Mouse (Mus musculus): ENCODE data around the gene Sh2d1b2. TPM values are rescaled to one million over a fixed set of nuclear protein-coding genes. Genes with fewer than 3 reads are reported as not detected.

The Sh2d1b2 gene
- polyA plus RNA-seq, 1 experiment = not detected

DNA sequence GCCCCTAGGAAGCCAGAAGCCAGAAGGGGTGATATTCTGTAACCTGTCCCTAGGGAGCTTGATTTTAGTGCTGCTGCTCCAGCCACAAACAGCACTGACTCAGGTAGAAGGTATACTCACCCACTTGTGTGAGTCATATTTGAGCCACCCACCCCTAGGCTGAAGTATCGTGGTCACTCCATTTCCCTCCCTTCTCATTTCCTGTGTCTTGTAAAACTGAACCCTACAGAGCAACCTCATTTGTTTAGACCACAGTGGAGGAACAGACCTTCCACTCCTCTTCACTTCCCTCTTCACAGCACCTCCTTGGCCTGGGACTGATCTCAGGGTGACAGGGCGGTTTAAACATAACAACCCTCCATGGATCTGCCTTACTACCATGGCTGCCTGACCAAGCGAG is 44.5 kb downstream of the Sh2d1b2 start, which contains the start of gene Sh2d1b1:
Gene Sh2d1b1, plus strand, starts transcription at position 305 of the 400 bp plus-strand sequence.
- no peak for DNase-seq (ENCODE audit: low spot score)

DNA sequence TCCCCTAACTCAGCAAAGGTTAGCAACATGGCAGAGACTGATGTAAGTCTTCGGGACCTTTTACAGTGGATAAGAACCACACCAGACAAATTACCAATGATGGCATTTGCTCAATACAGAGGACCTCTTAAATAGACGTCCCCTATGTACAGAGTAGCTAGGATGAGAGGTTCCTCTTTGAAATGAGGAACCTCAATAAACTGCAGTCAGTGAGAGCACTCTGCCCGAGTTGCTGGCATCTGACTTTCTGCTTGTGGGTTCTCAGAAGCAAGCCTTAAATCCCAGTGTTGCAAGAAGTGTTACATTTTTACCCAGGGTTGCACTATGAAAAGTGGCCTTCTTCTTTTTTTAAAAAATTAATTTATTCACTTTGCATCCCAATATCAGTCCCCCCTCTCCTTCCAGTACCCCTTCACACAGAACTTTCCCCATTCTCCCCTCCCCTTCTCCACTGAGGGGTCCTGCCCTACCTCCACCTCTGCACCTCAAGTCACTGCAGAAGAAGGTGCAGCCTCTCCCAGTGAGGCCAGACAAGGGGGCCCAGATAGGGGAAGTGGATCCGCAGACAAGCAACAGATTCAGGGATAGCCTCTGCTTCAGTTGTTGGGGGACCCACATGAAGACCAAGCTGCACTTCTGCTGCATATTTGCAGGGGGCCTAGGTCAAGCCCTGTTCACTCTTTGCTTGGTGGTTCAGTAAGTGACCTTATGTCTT is 50.0 kb downstream of the Sh2d1b2 start:
- DNase-seq (ENCODE audit: low spot score) = no peak

DNA sequence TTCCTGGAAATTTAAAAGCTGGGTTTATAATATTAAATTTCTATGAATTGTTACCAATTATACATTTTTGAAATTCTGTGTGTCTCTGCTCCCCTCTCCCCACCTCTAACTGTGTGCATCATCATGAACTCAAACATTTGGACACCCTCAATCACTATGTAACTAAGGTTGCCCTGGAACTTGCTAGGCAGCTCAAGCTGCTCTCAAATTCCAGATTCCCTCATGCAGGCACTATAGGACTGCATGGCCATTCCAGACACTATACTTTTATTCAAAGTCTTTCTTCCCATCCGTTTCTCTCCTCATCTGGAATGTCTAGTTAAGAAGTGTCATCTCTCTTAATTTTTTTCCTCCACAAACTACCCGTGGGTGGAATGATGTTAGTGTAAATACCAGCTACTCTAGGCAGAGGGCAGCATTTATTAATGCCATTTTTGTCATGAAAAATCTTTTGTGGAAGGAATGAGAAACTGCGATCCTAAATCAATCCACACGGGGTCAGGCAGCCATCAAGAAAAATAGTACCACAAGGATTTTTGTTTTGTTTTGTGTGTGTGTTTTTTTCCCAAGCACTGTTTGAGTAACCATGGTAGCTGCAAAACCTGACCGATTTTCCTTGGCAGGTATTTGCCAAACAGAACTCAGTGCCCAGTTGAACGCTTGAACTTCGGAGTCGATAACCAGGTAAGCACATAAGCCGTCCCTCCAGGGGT is 59.8 kb downstream of the Sh2d1b2 start:
- DNase-seq (ENCODE audit: low spot score) = no peak

DNA sequence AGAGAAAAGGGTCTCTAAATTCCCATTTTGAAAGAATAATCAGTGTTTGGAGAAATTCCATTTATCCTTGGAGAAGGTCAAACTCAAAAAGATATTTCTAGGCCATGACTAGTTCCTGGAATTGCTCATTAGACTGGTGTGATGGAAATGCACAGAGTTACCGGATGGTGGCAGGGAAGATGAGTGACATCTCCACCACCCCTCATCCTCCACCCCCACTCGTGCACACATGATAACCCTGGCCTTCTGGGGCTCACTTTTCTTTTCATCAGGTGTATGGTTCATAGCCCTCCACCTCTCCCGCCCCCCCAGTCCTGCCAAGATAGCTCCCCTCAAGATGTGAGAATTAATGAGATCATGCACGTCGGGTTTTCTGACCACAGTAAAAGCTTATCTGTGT is 60.7 kb downstream of the Sh2d1b2 start:
- DNase-seq (ENCODE audit: low spot score) = no peak

DNA sequence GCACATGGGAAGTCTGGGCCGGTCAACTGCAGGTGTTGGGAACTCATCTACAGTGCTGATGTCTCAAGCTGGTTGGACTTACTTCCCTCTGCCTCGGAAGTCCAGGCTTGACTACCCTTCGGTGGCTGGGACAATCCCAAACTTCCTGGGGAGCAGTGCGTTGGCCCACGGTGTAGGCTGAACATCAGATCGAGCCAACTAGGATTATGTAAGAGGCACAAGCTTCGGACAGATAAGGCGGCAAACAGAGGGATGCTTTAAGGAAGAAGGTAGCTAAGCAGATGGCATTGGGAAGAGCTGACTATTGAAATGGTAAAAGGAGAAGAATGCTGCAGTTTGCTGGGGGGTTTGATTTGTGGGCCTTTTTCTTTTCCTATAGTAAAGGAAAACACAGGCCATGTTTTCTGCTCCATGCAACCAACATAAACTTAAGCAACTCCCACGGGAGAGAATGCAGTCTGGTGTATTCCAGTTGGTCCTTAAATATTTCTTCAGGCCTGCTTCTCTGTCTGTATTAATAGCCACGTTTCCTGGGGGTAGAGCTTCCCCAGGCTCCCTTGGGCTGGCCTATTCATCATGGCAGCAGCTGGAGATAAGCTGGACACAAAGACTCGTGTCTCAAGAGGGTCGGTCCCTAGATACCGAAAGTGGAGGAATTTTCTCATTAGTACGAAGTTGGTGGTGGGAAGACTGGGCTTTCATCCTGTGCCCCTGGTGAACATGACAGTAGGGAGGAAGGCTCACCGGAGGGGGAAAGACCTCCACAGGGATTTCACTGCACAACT is 62.4 kb downstream of the Sh2d1b2 start:
- DNase-seq (ENCODE audit: low spot score) = no peak

DNA sequence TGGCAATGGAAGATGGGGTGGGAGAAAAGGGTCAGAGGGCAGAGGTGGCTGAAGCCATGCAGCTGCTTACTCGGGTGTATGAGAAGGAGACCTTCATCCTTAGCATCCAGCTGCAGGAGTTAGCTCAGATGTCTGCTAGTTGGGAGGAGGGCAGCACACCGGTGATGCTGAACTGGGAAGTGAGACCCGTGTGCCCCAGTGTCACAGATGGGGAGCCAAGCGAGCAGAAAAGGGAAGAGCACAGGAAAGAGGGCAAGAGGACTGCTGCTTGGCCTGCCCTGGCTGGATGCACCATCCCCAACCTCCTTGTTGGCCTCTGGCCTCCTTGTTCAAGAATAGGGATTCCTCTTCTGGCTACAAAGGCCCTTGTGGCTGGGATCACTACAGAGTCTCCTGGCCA is 66.9 kb downstream of the Sh2d1b2 start:
- DNase-seq (ENCODE audit: low spot score) = no peak

DNA sequence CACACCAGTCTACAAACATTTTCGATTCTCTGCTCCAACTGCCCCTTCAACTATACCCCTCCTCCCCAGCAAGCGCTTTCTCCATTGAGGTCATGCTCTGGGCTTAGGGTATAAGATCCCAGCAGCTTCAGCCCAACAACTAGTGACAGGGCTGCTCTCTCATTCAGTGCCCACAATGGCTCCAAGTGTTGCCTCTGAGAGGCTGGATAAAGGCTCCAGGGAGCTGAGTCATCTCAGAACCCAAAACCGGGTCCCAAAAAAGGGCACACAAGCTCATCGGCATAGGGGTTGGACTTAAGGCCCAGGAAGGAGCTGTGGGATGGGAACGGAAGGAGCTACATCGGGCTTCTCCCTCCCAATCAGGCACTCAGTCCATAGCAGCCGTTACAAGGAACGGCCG is 69.1 kb downstream of the Sh2d1b2 start:
- no peak for DNase-seq (ENCODE audit: low spot score)

DNA sequence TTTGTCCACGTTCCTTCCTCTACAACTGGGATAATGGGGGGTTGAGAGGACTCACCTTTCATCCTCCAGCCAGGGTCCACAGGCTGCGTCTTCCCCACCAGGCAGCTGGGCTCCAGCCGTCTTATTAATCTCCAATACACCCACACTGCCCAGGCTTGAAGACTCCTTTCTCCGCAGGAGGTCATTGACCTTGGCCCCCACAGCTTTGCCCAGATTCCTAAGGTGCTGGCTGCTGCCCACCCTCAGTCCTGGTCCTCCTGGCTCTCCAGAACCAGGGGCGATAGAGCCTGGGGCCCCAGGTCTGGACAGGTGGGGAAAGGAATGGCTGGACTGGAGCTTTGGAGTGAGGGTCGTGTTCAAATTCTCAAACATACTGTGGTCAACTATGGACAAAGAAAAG is 69.9 kb downstream of the Sh2d1b2 start:
- DNase-seq (ENCODE audit: low spot score) = no peak

DNA sequence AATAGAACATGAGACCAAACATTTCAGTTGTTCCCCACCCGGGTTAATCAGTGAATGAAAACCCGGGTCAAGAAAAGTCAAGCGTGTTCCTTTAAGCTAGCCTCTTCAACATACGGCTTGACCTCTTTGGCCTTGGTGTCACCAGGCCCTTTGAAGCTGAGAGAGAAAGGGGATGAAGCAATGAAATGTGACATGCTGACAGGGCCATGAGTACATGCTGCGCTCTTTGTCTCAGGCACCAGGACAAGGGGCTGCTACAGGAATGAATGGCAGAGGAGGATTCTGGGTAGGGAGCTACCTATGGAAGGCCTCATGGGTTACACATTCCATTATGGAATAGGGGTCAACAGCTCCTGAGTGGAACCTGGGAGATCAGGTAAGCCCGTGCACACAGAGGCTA is 70.6 kb downstream of the Sh2d1b2 start:
- DNase-seq (ENCODE audit: low spot score) = no peak

Other genes with a start within 250 kb of the Sh2d1b2 start
- 76.5 and 93.8 TPM in 2 replicates for gene Ddr2, start 122.0 kb upstream of the Sh2d1b2 start, polyA plus RNA-seq (2012; rRNA removed)
- gene Uap1, start 57.8 kb upstream of the Sh2d1b2 start, polyA plus RNA-seq (2012; rRNA removed) = 36.2 and 41.3 TPM in 2 replicates
- 22.2 and 23.2 TPM in 2 replicates for gene Uhmk1, start 17.4 kb upstream of the Sh2d1b2 start, polyA plus RNA-seq (2012; rRNA removed)
- 0.34 and 0.41 TPM in 2 replicates for gene Sh2d1b1, start 44.6 kb downstream of the Sh2d1b2 start, polyA plus RNA-seq (2012; rRNA removed)
- 9.3 and 12.0 TPM in 2 replicates for gene Gm7694, start 73.6 kb downstream of the Sh2d1b2 start, polyA plus RNA-seq (2012; rRNA removed)
- gene Spata46, start 76.1 kb downstream of the Sh2d1b2 start, polyA plus RNA-seq (2012; rRNA removed) = not detected in 2 replicates